Mouse (Mus musculus) A20 (cell line): Measurements from ENCODE around the gene Dagla.

Source experiments
- DNase-seq: peaks from one replicate; pipeline ENCODE4 v3.0.0-alpha.2; 2011; ENCODE audit warnings: low read depth, low spot score

Gene Dagla

GRCm38 (mm10) chr19:10304810-10305544 is at the start of gene Dagla:
Gene Dagla, minus strand, starts transcription at chr19:10304877.
- DNase-seq = peak; percentile 50

- peak; percentile 62 for DNase-seq
Measured at GRCm38 (mm10) chr19:10352218-10352617, 47.5 kb upstream of the Dagla start.

- no peak for DNase-seq
Measured at GRCm38 (mm10) chr19:10347628-10348273, 43.1 kb upstream of the Dagla start.

- peak; percentile 39 for DNase-seq
Measured at GRCm38 (mm10) chr19:10345696-10346095, 41.0 kb upstream of the Dagla start.

- no peak for DNase-seq
Measured at GRCm38 (mm10) chr19:10343866-10344265, 39.2 kb upstream of the Dagla start.

- DNase-seq = no peak
Measured at GRCm38 (mm10) chr19:10341817-10342439, 37.3 kb upstream of the Dagla start.

- DNase-seq = peak; percentile 55
Measured at GRCm38 (mm10) chr19:10341152-10341551, 36.5 kb upstream of the Dagla start.

- DNase-seq = no peak
Measured at GRCm38 (mm10) chr19:10340661-10341060, 36.0 kb upstream of the Dagla start.

GRCm38 (mm10) chr19:10339271-10339670 is 34.6 kb upstream of the Dagla start:
- DNase-seq = no peak

- no peak for DNase-seq
Measured at GRCm38 (mm10) chr19:10338724-10339123, 34.0 kb upstream of the Dagla start.

GRCm38 (mm10) chr19:10334467-10334866 is 29.8 kb upstream of the Dagla start:
- DNase-seq = no peak

GRCm38 (mm10) chr19:10333545-10334252 is 29.0 kb upstream of the Dagla start:
- DNase-seq = peak; percentile 51

GRCm38 (mm10) chr19:10331706-10332105 is 27.0 kb upstream of the Dagla start:
- DNase-seq = no peak

- DNase-seq = no peak
Measured at GRCm38 (mm10) chr19:10329033-10329432, 24.4 kb upstream of the Dagla start.

GRCm38 (mm10) chr19:10326609-10327008 is 21.9 kb upstream of the Dagla start:
- DNase-seq = no peak

- no peak for DNase-seq
Measured at GRCm38 (mm10) chr19:10323860-10324259, 19.2 kb upstream of the Dagla start.

- no peak for DNase-seq
Measured at GRCm38 (mm10) chr19:10323362-10323837, 18.7 kb upstream of the Dagla start.

- no peak for DNase-seq
Measured at GRCm38 (mm10) chr19:10317795-10318194, 13.1 kb upstream of the Dagla start.

GRCm38 (mm10) chr19:10317358-10317757 is 12.7 kb upstream of the Dagla start:
- DNase-seq = no peak

GRCm38 (mm10) chr19:10316956-10317355 is 12.3 kb upstream of the Dagla start:
- no peak for DNase-seq

GRCm38 (mm10) chr19:10312072-10312471 is 7.4 kb upstream of the Dagla start:
- no peak for DNase-seq

GRCm38 (mm10) chr19:10308990-10309389 is 4.3 kb upstream of the Dagla start:
- DNase-seq = no peak
